Mouse (Mus musculus) embryo, embryonic 9.5 days (tissue): Measurements from ENCODE around the gene Pcp2.
"Not testable (repeated sequence)": the region's sequence is repeated elsewhere in the genome, so short reads cannot be mapped to it uniquely, and the experiment has no call there.

ENCODE experiments used
- DNase-seq: peaks from one replicate; pipeline ENCODE4 v3.0.0-alpha.2; 2017; ENCODE audit errors: extremely low spot score

The Pcp2 gene

DNA sequence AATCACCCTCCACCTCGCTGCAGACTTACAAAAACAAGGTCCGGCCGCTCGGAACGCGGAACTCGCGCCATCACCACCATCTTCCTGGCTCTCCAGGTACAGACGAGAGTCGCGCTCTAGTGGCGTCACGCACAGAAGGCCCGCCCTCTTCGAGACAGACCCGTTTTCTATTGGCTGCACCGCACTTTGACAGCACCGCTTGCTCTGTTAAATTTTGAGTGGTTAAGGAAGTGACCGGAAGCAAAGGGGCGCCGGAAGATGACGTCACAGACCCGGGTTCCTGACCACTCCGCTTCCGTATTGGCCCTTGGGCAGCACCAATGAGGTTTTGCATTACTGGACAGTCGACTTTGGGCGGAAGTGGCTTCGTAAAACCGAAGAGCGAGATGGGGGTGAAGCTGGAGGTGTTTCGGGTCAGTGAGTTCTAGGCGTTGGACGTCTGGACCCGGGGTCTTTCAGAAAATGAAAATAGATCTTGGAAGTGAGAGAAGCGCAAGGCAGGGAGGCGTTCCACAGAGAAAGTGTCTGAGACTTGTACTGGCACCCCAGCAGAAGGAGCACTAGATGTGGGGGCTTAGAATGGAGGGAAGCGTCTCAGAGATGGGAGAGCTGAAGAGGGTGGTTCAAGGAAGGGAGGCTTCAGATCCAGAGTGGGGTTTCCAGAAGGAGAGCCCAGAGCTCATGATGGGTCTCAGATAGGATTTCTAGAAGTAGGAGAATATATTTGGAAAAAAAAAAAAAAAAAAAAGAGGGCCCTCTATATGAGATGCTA lies 4.0 kb downstream of the Pcp2 start, which contains the start of the genes Xab2 and Pet100:
Gene Xab2 (minus strand): TSS at position 118 of the 772 bp plus-strand sequence.
Gene Pet100 (plus strand): TSS at position 350 of the 772 bp plus-strand sequence.
- peak; percentile 100 for DNase-seq

DNA sequence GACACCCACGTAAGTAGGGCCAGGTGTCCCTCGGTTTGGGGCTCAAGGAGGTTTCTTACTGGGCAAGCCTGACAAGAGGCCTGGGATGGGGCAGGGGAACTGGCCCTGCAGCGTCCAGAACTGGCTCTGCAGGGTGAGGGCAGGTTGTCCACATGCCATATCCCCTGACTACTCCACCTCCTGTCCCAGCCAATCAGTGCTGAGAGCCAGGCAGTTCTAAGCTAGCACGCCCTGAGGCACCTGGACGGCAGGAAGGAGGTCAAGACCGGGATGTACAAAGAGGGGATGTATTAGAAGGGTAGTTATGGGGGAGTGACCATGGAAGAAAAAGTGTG lies 15.6 kb downstream of the Pcp2 start:
- DNase-seq: no peak

- DNase-seq: no peak
Observed at GRCm38 (mm10) chr8:3609046-3609815, 16.1 kb downstream of the Pcp2 start.

DNA sequence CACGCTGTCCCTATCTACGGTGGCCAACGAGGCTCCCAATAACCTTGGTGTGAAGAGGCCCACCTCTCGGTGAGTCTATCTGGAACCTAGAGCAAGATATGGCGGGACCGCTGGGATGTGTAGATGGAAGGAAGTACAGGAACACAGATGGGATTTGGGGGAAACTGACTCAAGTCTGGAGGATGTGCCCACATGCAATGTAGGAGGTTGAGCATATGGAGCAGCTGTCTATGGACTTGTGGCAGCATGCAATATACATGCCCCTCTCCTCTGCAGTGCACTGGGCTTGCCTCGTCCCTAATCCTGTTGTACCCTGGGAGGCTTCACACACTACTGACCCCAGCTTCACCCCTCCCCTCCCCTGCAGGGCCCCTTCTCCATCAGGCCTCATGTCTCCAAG lies 17.5 kb downstream of the Pcp2 start:
- no peak for DNase-seq

- DNase-seq: no peak
Observed at GRCm38 (mm10) chr8:3606593-3606992, 18.8 kb downstream of the Pcp2 start.

DNA sequence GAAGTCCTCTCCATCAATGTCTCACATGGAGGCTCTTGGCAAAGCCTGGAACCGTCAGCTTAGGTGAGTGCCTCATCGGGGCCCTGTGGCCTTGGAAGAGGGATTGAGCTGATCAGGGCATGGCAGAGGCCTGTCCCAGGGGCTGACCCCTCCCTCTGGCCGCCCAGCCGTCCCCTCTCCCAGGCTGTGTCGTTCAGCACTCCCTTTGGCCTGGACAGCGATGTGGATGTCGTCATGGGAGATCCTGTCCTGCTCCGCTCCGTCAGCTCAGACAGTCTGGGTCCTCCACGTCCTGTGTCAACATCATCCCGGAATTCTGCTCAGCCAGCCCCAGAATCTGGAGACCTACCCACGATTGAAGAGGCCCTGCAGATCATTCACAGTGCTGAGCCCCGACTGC lies 21.9 kb downstream of the Pcp2 start:
- DNase-seq: no peak

GRCm38 (mm10) chr8:3600401-3600800 lies 24.9 kb downstream of the Pcp2 start:
- no peak for DNase-seq

- no peak for DNase-seq
Observed at GRCm38 (mm10) chr8:3599219-3599618, 26.1 kb downstream of the Pcp2 start.

GRCm38 (mm10) chr8:3598054-3598453 lies 27.3 kb downstream of the Pcp2 start:
- no peak for DNase-seq

DNA sequence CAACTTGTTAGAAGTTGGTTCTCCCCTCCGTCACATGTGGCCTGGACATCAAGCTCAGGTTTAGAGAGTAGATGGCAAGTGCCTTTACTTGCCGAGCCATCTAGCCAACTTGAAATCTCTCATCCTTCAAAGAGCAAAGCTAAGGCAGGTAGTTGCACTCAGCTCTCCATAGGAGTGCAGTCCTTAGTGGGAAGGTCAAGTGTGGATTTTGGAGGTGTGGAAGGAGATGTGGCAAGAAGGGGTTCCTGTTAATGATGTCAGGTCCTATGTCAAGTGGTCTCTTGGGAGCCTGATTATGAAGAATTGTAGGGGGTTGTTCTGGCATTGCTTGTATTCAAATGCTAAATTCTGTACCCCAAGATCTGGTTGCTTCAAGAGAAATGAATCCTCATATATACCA lies 30.9 kb downstream of the Pcp2 start:
- DNase-seq: no peak

DNA sequence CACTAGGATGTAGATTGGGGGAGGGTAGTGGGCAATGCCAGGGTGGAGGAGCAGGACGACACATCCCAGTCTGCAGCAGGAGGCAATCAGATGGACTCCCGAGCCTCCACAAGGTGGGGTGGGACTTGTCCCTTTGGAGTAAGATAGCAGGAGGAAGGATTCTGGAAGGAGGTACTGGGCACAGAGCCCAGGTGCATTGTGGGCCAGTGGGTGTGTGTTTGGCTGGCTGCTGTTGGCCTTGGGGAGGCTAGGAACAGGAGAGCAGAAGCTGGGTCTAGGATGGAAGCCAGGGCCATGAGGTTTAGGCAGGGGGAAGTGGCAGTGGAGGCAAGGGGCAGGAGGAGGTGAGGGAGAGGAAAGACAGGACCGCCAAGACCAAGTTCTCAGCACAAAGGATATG lies 31.9 kb downstream of the Pcp2 start:
- DNase-seq: no peak

GRCm38 (mm10) chr8:3588258-3588633 lies 37.1 kb downstream of the Pcp2 start:
- DNase-seq: peak; percentile 27

GRCm38 (mm10) chr8:3587391-3588257 lies 37.7 kb downstream of the Pcp2 start:
- peak; percentile 72 for DNase-seq

- DNase-seq: no peak
Observed at GRCm38 (mm10) chr8:3586993-3587390, 38.4 kb downstream of the Pcp2 start, which contains the start of gene Camsap3. Camsap3 (plus strand) TSS chr8:3587293.

- no peak for DNase-seq
Observed at GRCm38 (mm10) chr8:3586452-3586851, 38.9 kb downstream of the Pcp2 start.

DNA sequence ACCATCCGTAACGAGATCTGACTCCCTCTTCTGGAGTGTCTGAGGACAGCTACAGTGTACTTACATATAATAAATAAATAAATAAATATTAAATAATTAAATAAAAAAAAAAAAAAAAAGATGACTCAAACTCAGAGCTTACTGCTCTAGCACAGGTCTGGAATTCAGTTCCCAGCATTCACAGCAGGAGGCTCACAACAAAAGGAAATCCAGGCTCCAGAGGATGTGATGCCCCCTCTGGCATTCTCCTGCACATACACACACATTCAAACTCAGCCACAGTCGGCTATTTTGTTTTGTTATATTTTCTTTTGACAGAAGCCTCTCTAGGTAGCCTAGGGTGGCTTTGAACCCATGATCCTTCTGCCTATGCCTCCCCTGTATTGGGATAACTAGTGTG lies 43.4 kb downstream of the Pcp2 start:
- not testable (repeated sequence) for DNase-seq

DNA sequence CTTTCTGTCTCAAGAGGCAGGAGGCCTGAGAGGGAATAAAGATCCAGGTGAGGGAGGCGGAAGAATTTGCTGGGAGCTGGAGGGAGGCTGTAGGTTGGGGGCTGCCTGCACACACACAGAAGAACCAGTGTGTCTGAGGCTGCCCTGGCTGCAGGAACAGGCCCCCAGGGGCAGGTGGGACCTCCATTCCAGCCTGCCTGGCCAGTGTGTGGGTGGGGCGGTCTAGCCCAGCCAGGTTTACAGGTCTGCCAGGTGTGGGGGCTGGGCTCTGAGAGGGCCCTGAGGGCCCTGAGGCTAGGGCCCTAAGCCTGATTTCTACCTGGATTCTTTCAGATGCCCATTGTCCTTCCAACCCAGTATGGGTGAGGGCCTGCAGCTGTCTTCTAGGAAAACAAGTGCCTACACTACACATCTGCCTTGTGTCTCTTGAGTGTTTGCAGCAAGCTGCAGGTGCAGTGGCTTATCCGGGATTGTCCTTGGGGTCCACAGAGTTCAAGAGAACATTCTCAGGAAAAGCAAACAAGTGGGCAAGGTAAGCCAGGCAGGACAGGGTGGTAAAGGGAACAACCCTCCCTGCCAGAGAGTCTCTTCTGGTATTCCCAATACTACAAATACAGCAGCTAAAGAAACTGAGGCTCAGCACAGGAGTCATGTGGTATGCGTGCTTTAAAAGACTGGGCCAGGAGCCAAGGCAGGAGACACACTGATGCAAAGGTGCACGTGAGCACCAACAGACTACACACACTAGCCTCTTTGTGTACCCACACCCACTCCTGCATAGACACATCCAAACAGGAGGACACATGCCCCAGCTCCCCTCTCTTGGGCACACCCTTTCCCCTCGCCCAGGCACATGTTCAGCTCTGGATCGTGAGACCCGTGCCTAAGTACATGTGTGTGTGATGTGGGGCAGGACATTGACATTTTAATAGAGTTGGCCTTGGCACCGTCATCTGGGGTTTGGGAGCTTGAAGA lies 45.7 kb downstream of the Pcp2 start:
- DNase-seq: no peak

- no peak for DNase-seq
Observed at GRCm38 (mm10) chr8:3576211-3576960, 49.0 kb downstream of the Pcp2 start.

- no peak for DNase-seq
Observed at GRCm38 (mm10) chr8:3574546-3574945, 50.8 kb downstream of the Pcp2 start.
